Mouse (Mus musculus): ENCODE results near the gene Kpna2.
A peak's percentile ranks its signal among the peaks of the same experiment; 100 is the strongest.
"Not testable (repeated sequence)": the region's sequence is repeated elsewhere in the genome, so short reads cannot be mapped to it uniquely, and the experiment has no call there.

Gene Kpna2

DNA sequence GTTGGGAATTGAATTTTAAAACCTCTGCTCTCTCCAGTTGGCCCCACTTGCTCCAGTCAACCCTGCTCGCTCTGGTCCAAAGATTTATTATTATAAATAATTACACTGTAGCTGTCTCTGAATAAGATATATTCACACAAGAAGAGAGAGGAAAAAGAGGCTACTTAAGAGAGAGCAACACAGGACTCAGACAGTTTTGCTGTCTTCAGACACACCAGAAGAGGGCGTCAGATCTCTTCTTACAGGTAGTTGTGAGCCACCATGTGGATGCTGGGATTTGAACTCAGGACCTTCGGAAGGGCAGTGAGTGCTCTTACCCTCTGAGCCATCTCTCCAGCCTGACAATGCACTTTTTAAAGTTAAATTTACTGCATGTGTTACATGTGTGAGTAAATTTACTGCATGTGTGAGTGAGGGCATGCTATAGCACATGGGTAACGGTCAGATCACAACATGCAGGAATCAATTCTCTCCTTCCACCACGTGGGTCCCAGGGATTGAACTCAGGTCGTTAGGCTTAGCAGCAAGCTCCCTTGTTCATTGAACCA is 18.1 kb upstream of the Kpna2 start:
- DNase-seq = no peak

DNA sequence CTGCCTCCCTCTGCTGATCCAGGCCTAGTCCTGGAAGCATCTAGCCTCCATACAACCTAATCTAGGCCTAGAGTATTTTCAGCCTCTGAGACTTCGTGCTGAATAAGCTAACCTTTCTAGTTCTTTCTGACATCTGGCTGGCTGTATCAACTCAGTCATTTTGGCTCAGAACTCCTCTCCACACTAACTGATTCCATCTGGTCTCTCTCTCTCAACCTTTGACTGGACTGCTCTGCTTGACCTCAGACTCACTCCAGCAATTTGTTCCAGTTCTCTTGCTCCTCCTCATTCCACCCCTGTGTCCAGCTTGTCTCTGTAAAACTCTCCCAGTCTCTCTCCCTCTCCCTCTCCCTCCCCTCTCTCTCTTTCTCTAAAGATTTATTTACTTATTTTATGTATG is 17.6 kb upstream of the Kpna2 start:
- DNase-seq = no peak

GRCm38 (mm10) chr11:107015535-107016187 is 16.3 kb upstream of the Kpna2 start:
- not testable (repeated sequence) for DNase-seq

DNA sequence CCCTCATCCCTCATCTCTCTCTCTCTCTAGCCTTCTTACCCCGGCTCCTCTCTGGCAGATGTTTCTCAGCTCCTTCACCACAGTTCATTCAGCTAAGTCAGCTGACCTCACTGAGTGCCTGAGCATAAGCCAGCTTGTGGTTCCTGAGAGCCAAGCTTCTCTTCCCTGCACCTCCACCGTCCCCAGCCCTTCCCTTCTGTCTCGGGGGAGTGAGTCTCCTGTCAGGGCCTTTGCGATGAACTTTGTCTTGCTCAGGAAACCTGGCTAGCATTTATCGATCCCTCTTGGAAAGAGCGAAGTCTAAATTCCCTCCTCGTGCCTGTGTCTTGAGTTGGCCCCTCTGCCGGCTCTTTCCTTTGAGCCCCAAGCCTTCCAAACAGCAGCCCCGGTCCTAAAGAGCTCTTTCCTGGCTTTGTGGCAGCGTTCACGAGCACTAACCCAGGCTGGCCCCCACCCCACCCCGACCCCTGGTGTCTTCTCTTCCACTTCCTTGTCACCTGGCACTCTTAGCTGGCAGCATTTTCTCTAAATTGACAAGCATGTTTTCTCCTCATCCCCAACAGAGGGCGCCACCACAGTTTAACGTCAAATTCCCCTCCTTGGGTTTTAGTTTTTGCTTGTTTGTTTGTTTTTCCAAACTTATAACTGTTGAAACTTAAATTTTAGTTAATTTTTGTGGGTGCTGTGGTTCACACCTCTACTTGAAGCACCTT is 15.4 kb upstream of the Kpna2 start:
- DNase-seq = peak; percentile 62 to 72

DNA sequence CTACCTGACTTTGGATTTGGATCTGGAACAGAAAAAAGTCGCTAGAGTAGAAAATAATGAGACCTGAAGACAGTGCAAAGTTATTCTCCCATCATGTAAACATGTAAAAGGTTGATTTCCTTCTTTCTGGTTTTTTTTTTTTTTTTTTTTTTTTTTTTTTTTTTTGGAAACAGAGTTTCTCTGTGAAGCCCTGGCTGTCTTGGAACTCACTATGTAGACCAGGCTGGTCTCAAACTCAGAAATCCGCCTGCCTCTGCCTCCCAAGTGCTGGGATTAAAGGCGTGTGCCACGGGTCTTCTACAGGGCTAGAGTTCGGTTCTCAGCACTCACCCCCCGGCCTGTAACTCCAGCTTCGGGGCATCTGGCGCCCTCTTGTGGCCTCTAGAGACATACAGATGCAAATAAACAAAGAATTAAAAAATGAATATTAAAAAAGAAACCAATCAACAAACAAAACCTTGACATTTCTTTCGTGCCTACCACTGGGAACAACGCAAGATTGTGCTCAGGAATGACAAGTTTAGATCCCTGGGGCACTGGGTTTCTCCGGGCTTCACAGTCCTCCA is 14.8 kb upstream of the Kpna2 start:
- no peak for DNase-seq

DNA sequence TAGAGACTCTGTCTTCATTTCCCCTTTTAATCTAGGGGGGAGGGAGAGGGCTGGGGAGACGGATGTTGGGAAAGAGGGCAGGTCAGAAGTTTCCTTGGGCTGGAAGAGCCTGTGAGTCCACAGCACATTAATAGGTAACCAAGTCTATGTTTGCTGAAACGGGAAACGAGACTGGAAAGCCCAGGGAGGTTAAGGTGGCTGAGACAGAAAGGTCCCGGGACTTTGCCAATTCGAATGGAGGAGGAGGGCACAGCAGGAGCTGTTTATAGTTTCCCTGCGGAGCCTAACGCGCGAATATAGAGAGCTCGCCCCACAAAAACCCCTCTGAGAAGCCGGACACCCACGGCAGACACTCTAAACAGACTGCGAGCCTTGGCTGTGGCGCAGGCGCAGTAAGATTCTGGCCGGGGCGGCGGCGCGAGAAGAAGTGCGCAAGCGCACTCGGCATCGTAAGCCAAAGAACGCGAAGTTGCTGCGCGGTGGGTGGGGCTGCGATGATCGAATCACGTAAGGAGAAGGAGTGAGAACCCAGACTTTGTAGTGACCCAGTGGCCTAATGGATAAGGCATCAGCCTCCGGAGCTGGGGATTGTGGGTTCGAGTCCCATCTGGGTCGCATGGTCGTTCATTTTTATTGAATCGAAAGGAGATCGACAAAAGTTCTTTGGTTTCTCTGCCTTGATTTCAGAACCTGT is 13.1 kb upstream of the Kpna2 start:
- peak; percentile 98 for DNase-seq

DNA sequence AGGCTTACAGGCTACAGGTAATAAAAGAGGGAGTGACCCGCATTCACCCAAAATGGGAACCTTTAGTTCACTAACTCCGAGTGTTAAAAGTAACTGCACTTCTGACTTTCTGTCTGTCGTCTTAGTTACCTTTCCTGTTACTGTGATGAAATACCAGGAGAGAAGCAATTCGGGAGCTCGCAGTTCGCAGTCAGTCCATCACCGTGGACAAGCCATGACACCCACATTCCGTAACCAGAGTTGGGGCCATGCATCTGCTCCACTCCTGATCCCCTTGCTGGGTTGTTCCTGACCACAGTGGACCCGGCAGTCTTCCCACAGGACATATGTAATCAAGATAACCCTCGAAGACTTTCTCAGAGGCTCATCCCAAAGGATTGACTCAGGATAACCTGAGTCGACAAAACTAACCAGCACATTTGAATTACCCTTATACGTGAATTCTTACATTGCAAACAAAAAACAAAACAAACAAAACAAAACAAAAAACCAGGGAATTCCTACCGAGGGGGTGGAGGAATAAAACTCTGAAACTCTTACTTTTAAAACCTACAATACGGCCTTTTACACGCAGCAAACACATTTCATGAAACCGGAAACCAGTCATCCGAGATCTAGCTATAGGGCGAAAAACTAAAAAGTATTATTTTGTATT is 12.5 kb upstream of the Kpna2 start:
- peak; percentile 31 to 34 for DNase-seq

DNA sequence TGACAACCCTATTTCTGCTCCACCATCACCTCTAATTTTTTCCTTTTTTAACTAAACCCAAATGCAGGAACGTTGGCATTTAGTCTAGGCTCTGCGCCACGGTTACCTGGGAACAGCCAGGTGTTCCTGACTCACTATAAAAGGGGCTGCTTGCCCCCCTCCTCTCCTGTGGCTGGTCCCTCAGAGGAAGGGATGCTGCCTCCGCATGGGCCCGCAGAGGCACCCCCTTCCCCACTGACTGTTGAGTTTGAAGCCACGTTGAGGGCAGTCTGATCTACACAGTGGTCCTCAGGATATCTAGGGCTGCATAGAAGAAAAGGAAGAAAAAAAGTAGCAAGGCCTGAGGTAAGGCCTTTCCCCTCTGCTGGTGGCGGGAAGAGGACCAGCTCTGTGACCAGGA is 11.8 kb upstream of the Kpna2 start:
- DNase-seq = no peak

GRCm38 (mm10) chr11:107010447-107010846 is 11.1 kb upstream of the Kpna2 start:
- DNase-seq = peak in 1 of 2 experiments; percentile 23

DNA sequence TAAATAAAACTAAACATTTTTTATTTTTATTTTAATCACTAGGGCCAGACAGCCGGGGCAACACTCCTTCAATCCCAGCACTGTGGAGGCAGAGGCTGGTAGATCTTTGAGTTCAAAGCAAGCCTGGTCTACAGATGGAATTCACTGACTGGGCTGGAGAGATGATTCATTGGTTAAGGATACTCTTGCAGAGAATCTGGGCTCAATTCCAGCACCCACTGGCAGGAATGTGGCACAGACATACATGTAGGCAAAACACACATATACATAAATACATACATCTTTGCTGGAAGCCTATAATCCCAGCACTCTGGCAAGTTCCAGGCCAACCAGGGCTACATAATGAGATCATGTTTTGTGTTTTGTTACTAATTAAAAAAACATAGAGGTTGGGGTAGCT is 6.2 kb upstream of the Kpna2 start:
- DNase-seq = no peak

DNA sequence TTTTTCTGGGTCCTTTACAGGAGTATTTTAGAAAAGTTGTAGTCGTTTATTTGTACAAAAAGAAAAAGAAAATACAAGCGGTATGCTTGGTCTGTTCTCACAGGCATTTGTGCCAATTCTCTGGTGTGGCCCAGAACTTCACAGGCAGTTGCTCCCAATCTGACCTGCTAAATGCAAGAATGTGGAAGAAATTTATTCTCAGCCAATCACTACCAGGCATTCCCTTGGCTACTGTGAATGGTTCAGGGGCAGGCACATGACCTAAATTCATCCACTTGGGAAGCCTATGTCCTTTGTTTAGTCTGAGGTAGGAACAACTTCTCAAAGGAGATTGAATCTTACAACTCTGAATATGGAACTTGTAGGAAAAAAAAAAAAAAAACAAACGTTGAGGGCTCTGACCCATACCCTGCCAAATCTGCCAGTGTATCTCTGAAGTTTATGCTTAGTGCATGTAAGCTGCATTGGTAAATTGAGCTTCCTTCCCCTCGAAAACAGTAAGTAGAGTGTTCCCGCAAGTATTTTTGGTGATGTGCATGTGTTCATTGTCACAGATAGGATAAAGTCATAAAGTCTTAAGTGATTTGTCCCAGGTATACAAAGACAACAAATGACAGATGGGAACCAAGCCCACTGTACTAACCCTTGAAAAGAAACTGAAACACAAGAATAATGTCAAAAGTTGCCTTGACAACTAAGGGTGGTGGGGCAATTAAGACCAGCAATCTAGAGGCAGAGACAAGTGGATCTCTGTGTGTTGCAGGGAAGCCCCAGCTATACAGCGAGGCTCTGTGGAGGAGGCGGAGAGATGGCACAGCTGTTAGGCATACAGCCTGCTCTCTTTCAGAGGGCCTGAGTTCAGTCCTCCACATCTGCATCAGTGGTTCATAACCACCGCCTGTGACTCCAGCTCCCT is 2.7 kb upstream of the Kpna2 start:
- no peak for DNase-seq

DNA sequence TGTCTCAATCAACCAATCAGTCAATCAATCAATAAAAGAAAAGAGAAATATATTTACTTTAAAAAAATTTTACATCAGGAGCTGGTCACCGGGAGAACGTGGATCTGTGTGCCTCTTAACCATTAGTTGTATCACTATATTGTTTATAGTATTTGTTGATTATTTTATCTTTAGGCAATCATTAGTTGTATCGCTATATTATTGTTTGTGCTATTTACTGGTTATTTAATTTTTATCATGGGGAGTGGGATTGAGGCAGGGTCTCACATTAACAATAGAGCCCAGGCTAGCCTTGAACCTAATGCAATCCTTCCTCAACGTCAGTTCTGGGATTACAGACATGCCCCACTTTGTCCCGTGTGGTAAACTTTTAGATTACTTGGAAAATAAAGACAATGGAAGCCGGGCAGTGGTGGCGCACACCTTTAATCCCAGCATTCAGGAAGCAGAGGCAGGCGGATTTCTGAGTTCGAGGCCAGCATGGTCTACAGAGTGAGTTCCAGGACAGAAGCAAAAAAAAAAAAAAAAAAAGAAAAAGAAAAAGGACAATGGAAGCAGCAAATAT is 690 bp upstream of the Kpna2 start:
- no peak for DNase-seq

DNA sequence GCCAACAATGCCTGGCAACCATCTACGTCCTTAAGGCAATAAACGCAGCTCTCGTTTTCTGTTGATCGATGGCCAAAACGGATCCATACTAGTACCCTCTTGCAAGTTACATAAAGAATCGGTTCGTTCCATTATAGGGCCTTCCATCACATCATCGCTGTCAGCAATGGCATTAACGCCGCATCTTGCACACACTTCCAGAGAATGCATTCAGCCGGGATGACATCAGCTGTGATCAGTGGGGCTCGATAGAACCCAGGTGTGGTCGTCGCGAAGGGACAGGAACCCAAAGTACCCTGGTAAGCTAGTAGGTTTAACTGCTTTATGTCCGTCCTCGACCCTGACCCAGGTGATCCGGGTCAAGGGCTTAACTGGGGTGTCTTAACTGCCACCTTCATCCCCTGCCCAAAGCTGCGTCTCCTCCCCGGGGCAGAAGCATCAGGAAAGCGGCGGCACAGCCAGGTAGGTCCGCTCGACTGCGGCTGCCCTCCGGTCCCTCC is 640 bp downstream of the Kpna2 start:
- peak in 1 of 2 experiments; percentile 25 for DNase-seq

- DNase-seq = no peak
These were observed 1.4 kb downstream of the Kpna2 start for GRCm38 (mm10) chr11:106997976-106998375.

GRCm38 (mm10) chr11:106996492-106996891 is 2.8 kb downstream of the Kpna2 start:
- DNase-seq = not testable (repeated sequence)

- peak in 1 of 2 experiments; percentile 21 for DNase-seq
These were observed 4.9 kb downstream of the Kpna2 start for GRCm38 (mm10) chr11:106994246-106995085.

DNA sequence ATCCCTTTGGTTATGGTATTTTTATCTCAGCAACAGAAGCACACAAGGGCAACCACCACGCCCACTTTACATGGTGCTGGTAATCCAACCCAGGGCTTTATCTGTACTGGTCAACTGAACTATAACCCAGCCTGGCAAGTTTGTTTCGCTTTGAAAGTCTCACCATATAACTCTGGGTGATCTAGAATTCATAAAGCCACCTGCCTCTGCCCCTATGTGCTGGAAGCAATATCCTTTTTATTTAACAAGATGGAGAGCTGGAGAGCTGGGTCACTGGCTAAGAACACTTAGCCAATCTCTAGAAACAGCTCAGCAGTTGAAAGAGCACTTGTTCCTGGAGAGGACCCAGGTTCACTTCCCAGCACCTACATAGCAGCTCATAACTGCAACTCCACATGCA is 12.0 kb downstream of the Kpna2 start:
- no peak for DNase-seq

- not testable (repeated sequence) for DNase-seq
These were observed 13.2 kb downstream of the Kpna2 start for GRCm38 (mm10) chr11:106985979-106986604.

GRCm38 (mm10) chr11:106982351-106982750 is 17.0 kb downstream of the Kpna2 start:
- DNase-seq = no peak

GRCm38 (mm10) chr11:106981787-106982186 is 17.6 kb downstream of the Kpna2 start:
- peak in 1 of 2 experiments; percentile 15 for DNase-seq
